Mouse (Mus musculus) MEL (cell line): ENCODE measurements around the gene Wdcp. TPM values are rescaled to one million over a fixed set of nuclear protein-coding genes. Genes with fewer than 3 reads are reported as not detected.
A peak's percentile ranks its signal among the peaks of the same experiment; 100 is the strongest.

Experiments used
- DNase-seq: peaks from one replicate; pipeline ENCODE4 v3.0.0; 2011; ENCODE audit warnings: low read depth, low spot score
- H3K27ac ChIP-seq: 2 replicates; pipeline ENCODE4 v1.5.1; 2012; ENCODE audit warnings: low read depth, mild to moderate bottlenecking, control low read depth, low read length, moderate library complexity; ENCODE audit not compliant: control insufficient read depth
- H3K27me3 ChIP-seq, 2 experiments: fragments of 150-350 bp in 1 of 2; sonication (generic) in 1 of 2; 2 replicates each; pipeline ENCODE4 v1.6.1; 2012; ENCODE audit warnings: low read length in 2 of 2, mild to moderate bottlenecking in 2 of 2, improper control_type of control experiment in 1 of 2, moderate library complexity in 1 of 2; ENCODE audit not compliant: insufficient read depth in 2 of 2, control insufficient read depth in 1 of 2
- H3K36me3 ChIP-seq, 2 experiments: 2 replicates each; pipeline ENCODE4 v1.6.1; 2012 to 2014; ENCODE audit warnings: low read length in 2 of 2, improper control_type of control experiment in 1 of 2, inconsistent platforms in 1 of 2, mild to moderate bottlenecking in 1 of 2; ENCODE audit not compliant: insufficient read depth in 2 of 2, control insufficient read depth in 1 of 2
- H3K4me1 ChIP-seq, 2 experiments: fragments of 150-350 bp in 1 of 2; sonication (generic) in 1 of 2; 2 replicates each; pipeline ENCODE4 v1.6.1; 2012; ENCODE audit warnings: low read length in 2 of 2, improper control_type of control experiment in 1 of 2, mild to moderate bottlenecking in 1 of 2; ENCODE audit not compliant: insufficient read depth in 2 of 2, control insufficient read depth in 1 of 2
- H3K4me3 ChIP-seq, 2 experiments: fragments of 150-350 bp in 1 of 2; sonication (generic) in 1 of 2; 2 replicates each; pipeline ENCODE4 v1.5.1; 2012; ENCODE audit warnings: low read depth in 2 of 2, low read length in 2 of 2, mild to moderate bottlenecking in 2 of 2, moderate library complexity in 2 of 2, control low read depth in 1 of 2, improper control_type of control experiment in 1 of 2; ENCODE audit not compliant: control insufficient read depth in 1 of 2, insufficient read depth in 1 of 2
- H3K79me2 ChIP-seq: 2 replicates; pipeline ENCODE4 v1.6.1; 2012; ENCODE audit warnings: mild to moderate bottlenecking, low read length, moderate library complexity; ENCODE audit not compliant: control insufficient read depth, poor library complexity, insufficient read depth
- H3K9ac ChIP-seq: 2 replicates; pipeline ENCODE4 v1.6.1; 2012; ENCODE audit warnings: low read depth, mild to moderate bottlenecking, control low read depth, low read length, moderate library complexity; ENCODE audit not compliant: control insufficient read depth, poor library complexity, severe bottlenecking
- H3K9me3 ChIP-seq: fragments of 150-350 bp; sonication (generic); replicated peaks from 2 replicates; pipeline ENCODE4 v1.6.1; 2012; ENCODE audit warnings: mild to moderate bottlenecking, low read length, improper control_type of control experiment, moderate library complexity; ENCODE audit not compliant: insufficient read depth
- BHLHE40 ChIP-seq: IDR thresholded peaks from 2 replicates; pipeline ENCODE4 v1.6.1; 2012; ENCODE audit warnings: low read depth, mild to moderate bottlenecking, inconsistent platforms, low read length, improper control_type of control experiment, borderline replicate concordance
- CHD1 ChIP-seq: IDR thresholded peaks from 2 replicates; pipeline ENCODE4 v1.6.1; 2012; ENCODE audit warnings: low read depth, mild to moderate bottlenecking, inconsistent platforms, low read length, improper control_type of control experiment
- CHD2 ChIP-seq: IDR thresholded peaks from 2 replicates; pipeline ENCODE4 v1.6.1; 2011; ENCODE audit warnings: low read length, improper control_type of control experiment
- CTCF ChIP-seq, 3 experiments: IDR thresholded peaks in 2 of 3; conservative IDR thresholded peaks in 1 of 3; 2 replicates each; pipeline ENCODE4 v1.5.1; 2011 to 2012; ENCODE audit warnings: low read length in 3 of 3, low read depth in 2 of 3, mild to moderate bottlenecking in 2 of 3, improper control_type of control experiment in 1 of 3, inconsistent platforms in 1 of 3, mixed read lengths in 1 of 3, moderate library complexity in 1 of 3; ENCODE audit not compliant: control insufficient read depth in 1 of 3, insufficient read depth in 1 of 3, poor library complexity in 1 of 3, severe bottlenecking in 1 of 3
- E2F4 ChIP-seq: IDR thresholded peaks from 2 replicates; pipeline ENCODE4 v1.6.1; 2011; ENCODE audit warnings: low read depth, low read length, improper control_type of control experiment, borderline replicate concordance
- ELF1 ChIP-seq: IDR thresholded peaks from 2 replicates; pipeline ENCODE4 v1.6.1; 2014; ENCODE audit warnings: low read depth, mild to moderate bottlenecking, inconsistent platforms, low read length, improper control_type of control experiment, moderate library complexity
- EP300 ChIP-seq, 2 experiments: IDR thresholded peaks; 2 replicates each; pipeline ENCODE4 v1.6.1; 2011; ENCODE audit warnings: improper control_type of control experiment in 2 of 2, low read length in 2 of 2, low read depth in 1 of 2, mild to moderate bottlenecking in 1 of 2
- ETS1 ChIP-seq: IDR thresholded peaks from 2 replicates; pipeline ENCODE4 v1.6.1; 2012; ENCODE audit warnings: low read depth, mild to moderate bottlenecking, inconsistent platforms, low read length, improper control_type of control experiment, moderate library complexity
- GATA1 ChIP-seq: IDR thresholded peaks from 2 replicates; pipeline ENCODE4 v1.6.1; 2011; ENCODE audit warnings: low read depth, low read length, improper control_type of control experiment
- HCFC1 ChIP-seq: IDR thresholded peaks from 2 replicates; pipeline ENCODE4 v1.6.1; 2012; ENCODE audit warnings: low read depth, mild to moderate bottlenecking, inconsistent platforms, low read length, improper control_type of control experiment, moderate library complexity
- MAX ChIP-seq: IDR thresholded peaks from 2 replicates; pipeline ENCODE4 v1.6.1; 2011; ENCODE audit warnings: low read length, improper control_type of control experiment
- MAZ ChIP-seq: IDR thresholded peaks from 2 replicates; pipeline ENCODE4 v1.6.1; 2012; ENCODE audit warnings: low read depth, mild to moderate bottlenecking, inconsistent platforms, low read length, improper control_type of control experiment
- MEF2A ChIP-seq: IDR thresholded peaks from 2 replicates; pipeline ENCODE4 v1.6.1; 2014; ENCODE audit warnings: low read depth, mild to moderate bottlenecking, inconsistent platforms, low read length, improper control_type of control experiment; ENCODE audit not compliant: poor library complexity, insufficient replicate concordance, severe bottlenecking; ENCODE audit errors: extremely low read depth
- MYC ChIP-seq: IDR thresholded peaks from 2 replicates; pipeline ENCODE4 v1.6.1; 2011; ENCODE audit warnings: low read depth, mild to moderate bottlenecking, low read length, improper control_type of control experiment, moderate library complexity
- NELFE ChIP-seq: IDR thresholded peaks from 2 replicates; pipeline ENCODE4 v1.6.1; 2011; ENCODE audit warnings: low read depth, low read length, improper control_type of control experiment
- NRF1 ChIP-seq: IDR thresholded peaks from 2 replicates; pipeline ENCODE4 v1.6.1; 2014; ENCODE audit warnings: low read depth, mild to moderate bottlenecking, inconsistent platforms, low read length, improper control_type of control experiment, moderate library complexity; ENCODE audit not compliant: poor library complexity, insufficient read depth, severe bottlenecking
- POLR2A ChIP-seq, 2 experiments: IDR thresholded peaks; 2 replicates each; pipeline ENCODE4 v1.6.1; 2011 to 2012; ENCODE audit warnings: low read length in 2 of 2, mild to moderate bottlenecking in 2 of 2, control low read depth in 1 of 2, improper control_type of control experiment in 1 of 2, low read depth in 1 of 2, moderate library complexity in 1 of 2; ENCODE audit not compliant: control insufficient read depth in 1 of 2, insufficient read depth in 1 of 2, poor library complexity in 1 of 2
- POLR2AphosphoS2 ChIP-seq: IDR thresholded peaks from 2 replicates; pipeline ENCODE4 v1.6.1; 2011; ENCODE audit warnings: low read length, improper control_type of control experiment
- POLR2AphosphoS5 ChIP-seq: IDR thresholded peaks from 2 replicates; pipeline ENCODE4 v1.6.1; 2012; ENCODE audit warnings: low read depth, borderline replicate concordance, mild to moderate bottlenecking, inconsistent platforms, low read length, moderate library complexity, mixed read lengths
- RCOR1 ChIP-seq: IDR thresholded peaks from 2 replicates; pipeline ENCODE4 v1.6.1; 2012; ENCODE audit warnings: low read depth, mild to moderate bottlenecking, inconsistent platforms, low read length, improper control_type of control experiment
- SIN3A ChIP-seq: IDR thresholded peaks from 2 replicates; pipeline ENCODE4 v1.6.1; 2012; ENCODE audit warnings: low read length, improper control_type of control experiment, inconsistent platforms
- TAL1 ChIP-seq: IDR thresholded peaks from 2 replicates; pipeline ENCODE4 v1.6.1; 2012; ENCODE audit warnings: mild to moderate bottlenecking, inconsistent platforms, low read length, moderate library complexity, mixed read lengths
- TBP ChIP-seq: IDR thresholded peaks from 2 replicates; pipeline ENCODE4 v1.8.0; 2011; ENCODE audit warnings: low read depth, low read length, improper control_type of control experiment
- UBTF ChIP-seq: IDR thresholded peaks from 2 replicates; pipeline ENCODE4 v1.6.1; 2012; ENCODE audit warnings: low read depth, mild to moderate bottlenecking, inconsistent platforms, low read length, improper control_type of control experiment, moderate library complexity, borderline replicate concordance; ENCODE audit not compliant: insufficient read depth
- USF1 ChIP-seq: IDR thresholded peaks from 2 replicates; pipeline ENCODE4 v1.6.1; 2014; ENCODE audit warnings: low read depth, mild to moderate bottlenecking, inconsistent platforms, low read length, improper control_type of control experiment, moderate library complexity
- USF2 ChIP-seq, 2 experiments: IDR thresholded peaks; 2 replicates each; pipeline ENCODE4 v1.6.1; 2011 to 2012; ENCODE audit warnings: improper control_type of control experiment in 2 of 2, low read length in 2 of 2, borderline replicate concordance in 1 of 2, inconsistent platforms in 1 of 2, low read depth in 1 of 2, mild to moderate bottlenecking in 1 of 2; ENCODE audit not compliant: insufficient read depth in 1 of 2
- ZC3H11A ChIP-seq: IDR thresholded peaks from 2 replicates; pipeline ENCODE4 v1.6.1; 2012; ENCODE audit warnings: low read depth, mild to moderate bottlenecking, inconsistent platforms, low read length, improper control_type of control experiment
- ZKSCAN1 ChIP-seq: IDR thresholded peaks from 2 replicates; pipeline ENCODE4 v1.6.1; 2012; ENCODE audit warnings: low read depth, mild to moderate bottlenecking, inconsistent platforms, low read length, improper control_type of control experiment, moderate library complexity
- ZMIZ1 ChIP-seq: IDR thresholded peaks from 2 replicates; pipeline ENCODE4 v1.6.1; 2012; ENCODE audit warnings: low read depth, mild to moderate bottlenecking, inconsistent platforms, low read length, improper control_type of control experiment, moderate library complexity
- polyA plus RNA-seq, 2 experiments: library from polyadenylated mRNA; stranded (reverse) in 1 of 2; unstranded in 1 of 2; fragments of >175 nt in 1 of 2; fragments of >200 nt in 1 of 2; gene quantifications; 2 replicates each; pipeline versions ENCODE4 v1.2.1 to v1.2.4; 2012; ENCODE audit warnings: low replicate concordance in 2 of 2, low read depth in 1 of 2; ENCODE audit not compliant: insufficient read length in 2 of 2, insufficient read depth in 1 of 2, missing spikeins in 1 of 2
- total RNA-seq: library from RNA; depleted of rRNA; stranded (reverse); fragments of 300-350 nt; gene quantifications from 2 replicates; pipeline ENCODE4 v1.2.3, GENCODE M21; 2012

The Wdcp gene
- total and polyA plus RNA-seq, 3 experiments: 12.6 to 16.5 TPM; not detected in 1

DNA sequence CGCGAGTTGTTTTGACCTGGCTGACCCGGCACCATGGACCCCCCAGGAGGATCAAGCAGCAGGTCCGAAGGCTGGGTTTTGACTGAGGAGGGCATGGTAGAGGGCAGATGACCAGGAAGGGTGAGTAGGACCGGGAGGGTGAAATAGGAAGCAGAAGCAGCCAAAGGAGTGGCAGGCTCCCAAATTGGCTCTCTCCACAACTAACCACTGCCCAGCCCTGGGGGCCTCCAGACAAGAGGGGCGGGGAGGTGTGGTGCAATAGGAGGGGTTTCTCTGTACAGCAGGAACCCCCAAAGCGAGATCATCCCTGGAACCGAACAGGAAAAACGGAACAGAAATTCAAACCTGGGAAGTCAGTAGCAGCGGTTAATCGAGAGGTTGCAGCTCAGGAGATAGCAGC is 2.4 kb upstream of the Wdcp start:
- peak overlapping the region; percentile 76 to 90 for H3K4me3 ChIP-seq
- no peaks in the 10 kb centered on the region for H3K27me3 ChIP-seq
- peak overlapping the region; percentile 62 for H3K9ac ChIP-seq
- H3K79me2 ChIP-seq: peaks cover 13% of the 10 kb centered on the region
- 0 out of 2 replicates have a peak overlapping the region, but pooled peaks have one; percentile 12 for H3K27ac ChIP-seq
- peak; percentile 40 for DNase-seq
- no peaks in the 10 kb centered on the region for H3K9me3 ChIP-seq
- peaks cover 0 to 11% of the 10 kb centered on the region in 2 experiments; a peak in 2 of 4 replicates for H3K36me3 ChIP-seq
- peaks cover 0 to 19% of the 10 kb centered on the region in 2 experiments; a peak in 2 of 4 replicates for H3K4me1 ChIP-seq
- TF ChIP-seq NRF1 (no peak), SIN3A (peak; percentile 27; the same call in 1 of the 2 replicates), MYC (no peak), TAL1 (no peak), POLR2A (IDR thresholded peaks at IDR 0.05; ENCODE audit: control insufficient read depth in 1 of 2, insufficient read depth in 1 of 2, low read depth in 1 of 2, low read length in 2 of 2, poor library complexity in 1 of 2) (no peak)

DNA sequence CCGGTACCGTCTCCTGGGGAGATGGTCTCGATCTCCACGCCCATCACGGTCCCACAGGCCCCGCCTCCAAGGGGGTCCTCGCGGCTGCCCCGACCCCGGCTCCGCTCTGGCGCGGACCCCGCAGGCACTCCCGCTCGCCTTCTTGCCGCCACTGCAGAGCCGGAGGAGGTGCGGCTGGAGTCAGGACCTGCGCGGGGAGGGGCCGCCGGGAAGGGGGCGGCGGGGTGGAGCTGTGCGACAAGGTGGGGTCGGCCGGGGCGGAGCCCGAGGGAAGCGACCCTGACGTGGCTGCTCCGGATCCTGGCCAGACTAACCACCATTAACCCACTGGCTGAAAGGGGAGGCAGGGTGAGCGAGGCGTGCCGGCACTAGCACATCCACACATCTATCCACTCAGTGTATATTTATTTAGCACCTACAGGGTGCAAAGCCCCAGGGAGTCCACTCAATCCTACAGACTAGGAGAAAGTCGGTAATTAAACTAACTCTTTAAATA is 1.7 kb upstream of the Wdcp start, which contains the start of gene Fkbp1b:
Fkbp1b (minus strand) TSS at position 200 of the 496 bp plus-strand sequence.
- peak; percentile 84 for DNase-seq
- Histone ChIP-seq H3K4me1 (peaks cover 0 to 19% of the 10 kb centered on the region in 2 experiments; a peak in 2 of 4 replicates), H3K27me3 (no peaks in the 10 kb centered on the region), H3K36me3 (peaks cover 0 to 11% of the 10 kb centered on the region in 2 experiments; a peak in 2 of 4 replicates), H3K9ac (peak within 1 kb of the TSS; percentile 62), H3K9me3 (no peaks in the 10 kb centered on the region), H3K4me3 (peak within 1 kb of the TSS; percentile 76 to 90), H3K27ac (peak within 1 kb of the TSS; percentile 12; the same call in 1 of the 2 replicates), H3K79me2 (peaks cover 16% of the 10 kb centered on the region)
- no peak for TF ChIP-seq RCOR1
- no peak for TF ChIP-seq ZC3H11A
- peak; percentile 56; the same call in 1 of the 2 replicates for TF ChIP-seq TBP
- TF ChIP-seq POLR2AphosphoS2: peak; percentile 53; the same call in 1 of the 2 replicates
- TF ChIP-seq MAX: peak; percentile 53; the same call in 1 of the 2 replicates
- TF ChIP-seq SIN3A: peak; percentile 68; the same call in 1 of the 2 replicates
- no peak for TF ChIP-seq BHLHE40
- peak; percentile 38; the same call in 1 of the 2 replicates for TF ChIP-seq MAZ
- TF ChIP-seq CHD2: no peak
- TF ChIP-seq MYC: no peak
- TF ChIP-seq EP300 (IDR thresholded peaks at IDR 0.05; ENCODE audit: low read depth in 1 of 2, low read length in 2 of 2): no peak
- no peak for TF ChIP-seq UBTF
- no peak for TF ChIP-seq CTCF (IDR thresholded peaks at IDR 0.05 in 2 of 3, conservative IDR thresholded peaks at IDR 0.05 in 1 of 3; ENCODE audit: control insufficient read depth in 1 of 3, insufficient read depth in 1 of 3, low read depth in 2 of 3, low read length in 3 of 3, poor library complexity in 1 of 3, severe bottlenecking in 1 of 3)
- TF ChIP-seq USF2 (IDR thresholded peaks at IDR 0.05; ENCODE audit: borderline replicate concordance in 1 of 2, insufficient read depth in 1 of 2, low read depth in 1 of 2, low read length in 2 of 2): no peak
- no peak for TF ChIP-seq MEF2A
- TF ChIP-seq POLR2AphosphoS5: no peak
- TF ChIP-seq ZKSCAN1: no peak
- TF ChIP-seq E2F4: no peak
- TF ChIP-seq GATA1: no peak
- 0 out of 2 replicates have a peak, but pooled peaks have one; percentile 71 for TF ChIP-seq CHD1
- no peak for TF ChIP-seq ETS1
- TF ChIP-seq ZMIZ1: peak; percentile 57; the same call in 1 of the 2 replicates
- TF ChIP-seq NELFE: peak; percentile 73
- TF ChIP-seq TAL1: no peak
- peak in 1 of 2 experiments; percentile 73; a peak in 2 of 4 replicates for TF ChIP-seq POLR2A (IDR thresholded peaks at IDR 0.05; ENCODE audit: control insufficient read depth in 1 of 2, insufficient read depth in 1 of 2, low read depth in 1 of 2, low read length in 2 of 2, poor library complexity in 1 of 2)
- no peak for TF ChIP-seq USF1
- peak; percentile 58 for TF ChIP-seq HCFC1
- peak; percentile 29; the same call in 1 of the 2 replicates for TF ChIP-seq ELF1
